Mouse (Mus musculus): ENCODE data around the gene Grik4. TPM values are rescaled to one million over a fixed set of nuclear protein-coding genes. Genes with fewer than 3 reads are reported as not detected.

Gene Grik4
- total and polyA plus RNA-seq, 3 experiments = not detected

DNA sequence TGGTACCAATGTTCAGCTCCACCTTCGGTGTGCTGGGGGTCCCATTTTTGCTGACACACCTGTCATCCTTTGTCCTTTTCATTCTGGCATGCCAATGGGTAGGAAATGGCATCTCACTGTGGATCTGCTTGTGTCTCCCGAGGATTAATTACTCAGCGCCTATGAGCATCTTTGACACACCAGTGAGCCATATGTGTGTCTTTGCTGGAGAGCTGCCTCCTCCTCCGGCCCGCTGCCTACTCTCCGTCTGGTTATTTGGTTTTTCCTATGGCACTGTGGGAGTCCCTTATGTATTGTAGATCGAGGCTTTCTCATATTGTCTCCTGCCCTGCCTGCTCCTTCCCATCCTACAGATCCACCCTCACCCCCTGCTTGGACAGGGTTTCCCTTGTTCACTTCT, 26.4 kb downstream of the Grik4 start:
- Histone ChIP-seq H3K9ac (ENCODE audit: insufficient read depth, low read depth) (no peak overlapping the region), H3K4me2 (ENCODE audit: insufficient read depth, low read depth, poor library complexity, severe bottlenecking) (no peak overlapping the region), H3K27ac (ENCODE audit: insufficient read depth, low read depth) (no peak overlapping the region), H3K4me3 (replicated peaks in 1 of 3; ENCODE audit: low read depth in 2 of 3, low read length in 2 of 3, poor library complexity in 1 of 3) (no peak overlapping the region), H3K79me2 (replicated peaks; ENCODE audit: control insufficient read depth, extremely low read depth, insufficient read depth, poor library complexity, severe bottlenecking) (no peaks in the 10 kb centered on the region), H3K4me1 (ENCODE audit: control insufficient read depth in 1 of 2, insufficient read depth in 2 of 2) (no peaks in the 10 kb centered on the region), H3K36me3 (replicated peaks in 1 of 2; ENCODE audit: control insufficient read depth in 1 of 2, insufficient read depth in 1 of 2, low read length in 1 of 2) (no peaks in the 10 kb centered on the region), H3K27me3 (replicated peaks) (peaks cover 92% of the 10 kb centered on the region), H3K9me3 (replicated peaks; ENCODE audit: low read length) (no peaks in the 10 kb centered on the region)
- TF ChIP-seq USF2 (conservative IDR thresholded peaks at IDR 0.05; ENCODE audit: low read depth, low read length) (no peak), ZNF384 (IDR thresholded peaks at IDR 0.05; ENCODE audit: low read depth, low read length) (no peak), GABPA (IDR thresholded peaks at IDR 0.05; ENCODE audit: insufficient replicate concordance, low read depth, low read length) (no peak), EP300 (IDR thresholded peaks at IDR 0.05; ENCODE audit: low read length) (no peak), MEF2A (IDR thresholded peaks at IDR 0.05; ENCODE audit: borderline replicate concordance, low read depth, low read length) (no peak), POLR2AphosphoS2 (IDR thresholded peaks at IDR 0.05; ENCODE audit: low read depth, low read length) (no peak), HCFC1 (IDR thresholded peaks at IDR 0.05; ENCODE audit: low read depth, low read length) (no peak), ZKSCAN1 (IDR thresholded peaks at IDR 0.05; ENCODE audit: borderline replicate concordance, low read depth, low read length) (no peak), ELF1 (IDR thresholded peaks at IDR 0.05; ENCODE audit: low read depth, low read length) (no peak), ZC3H11A (IDR thresholded peaks at IDR 0.05; ENCODE audit: low read depth, low read length) (no peak), NRF1 (IDR thresholded peaks at IDR 0.05; ENCODE audit: low read depth, low read length) (no peak), CTCF (conservative IDR thresholded peaks at IDR 0.05 in 1 of 2, IDR thresholded peaks at IDR 0.05 in 1 of 2; ENCODE audit: low read depth in 2 of 2, low read length in 2 of 2) (no peak), CHD2 (IDR thresholded peaks at IDR 0.05; ENCODE audit: low read length) (no peak), RAD21 (IDR thresholded peaks at IDR 0.05; ENCODE audit: low read depth, low read length) (no peak), MXI1 (IDR thresholded peaks at IDR 0.05; ENCODE audit: low read depth, low read length) (no peak), POLR2A (IDR thresholded peaks at IDR 0.05; ENCODE audit: low read depth, low read length) (no peak), UBTF (IDR thresholded peaks at IDR 0.05; ENCODE audit: low read depth, low read length) (no peak), IRF4 (IDR thresholded peaks at IDR 0.05; ENCODE audit: low read depth, low read length) (no peak)
- DNase-seq (ENCODE audit: extremely low read depth) = no peak
- dilution Hi-C loops (cut with MboI; ENCODE audit: extremely low pct_ligation_motif_present, extremely low pct_unique_long_range_greater_than_20kb, low sequenced_read_pairs) (no loop called here), in situ Hi-C loops (cut with MboI; ENCODE audit: low pct_ligation_motif_present, low pct_unique_long_range_greater_than_20kb, low sequenced_read_pairs) (no loop called here)

DNA sequence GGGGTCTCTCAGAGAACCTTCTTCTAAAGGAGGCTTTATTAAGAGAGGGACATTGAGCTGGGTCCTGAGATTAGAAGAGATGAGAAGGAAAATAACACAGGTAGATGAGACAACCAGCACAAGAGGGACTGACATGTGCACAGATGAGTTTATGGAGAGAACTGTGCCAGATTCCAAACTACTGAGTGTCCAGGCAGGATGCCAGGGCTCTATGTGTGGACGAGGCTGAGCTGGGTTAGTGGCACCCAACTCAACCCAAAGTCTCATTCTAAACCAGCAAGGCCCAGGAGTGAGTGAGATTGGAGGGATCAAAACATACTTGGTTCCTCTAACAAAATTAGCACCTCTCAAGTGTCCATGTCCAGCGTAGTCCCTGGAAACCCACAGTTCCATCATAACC, 31.1 kb downstream of the Grik4 start:
- H3K79me2 ChIP-seq (replicated peaks; ENCODE audit: control insufficient read depth, extremely low read depth, insufficient read depth, poor library complexity, severe bottlenecking) = no peaks in the 10 kb centered on the region
- H3K36me3 ChIP-seq (replicated peaks in 1 of 2; ENCODE audit: control insufficient read depth in 1 of 2, insufficient read depth in 1 of 2, low read length in 1 of 2) = no peaks in the 10 kb centered on the region
- H3K4me2 ChIP-seq (ENCODE audit: insufficient read depth, low read depth, poor library complexity, severe bottlenecking) = no peak overlapping the region
- in situ Hi-C loops (cut with MboI; ENCODE audit: low pct_ligation_motif_present, low pct_unique_long_range_greater_than_20kb, low sequenced_read_pairs) (no loop called here), dilution Hi-C loops (cut with MboI; ENCODE audit: extremely low pct_ligation_motif_present, extremely low pct_unique_long_range_greater_than_20kb, low sequenced_read_pairs) (no loop called here)
- H3K27ac ChIP-seq (ENCODE audit: insufficient read depth, low read depth) = no peak overlapping the region
- no peak overlapping the region for H3K4me3 ChIP-seq (replicated peaks in 1 of 3; ENCODE audit: low read depth in 2 of 3, low read length in 2 of 3, poor library complexity in 1 of 3)
- H3K9me3 ChIP-seq (replicated peaks; ENCODE audit: low read length) = no peaks in the 10 kb centered on the region
- TF ChIP-seq RCOR1 (conservative IDR thresholded peaks at IDR 0.05; ENCODE audit: low read depth, low read length) (no peak), TBP (conservative IDR thresholded peaks at IDR 0.05; ENCODE audit: low read depth, low read length) (no peak), MYC (IDR thresholded peaks at IDR 0.05; ENCODE audit: low read depth, low read length) (no peak), USF1 (IDR thresholded peaks at IDR 0.05; ENCODE audit: low read depth, low read length) (no peak), HCFC1 (IDR thresholded peaks at IDR 0.05; ENCODE audit: low read depth, low read length) (no peak), JUN (IDR thresholded peaks at IDR 0.05; ENCODE audit: insufficient read depth, low read depth, low read length) (no peak), CHD2 (IDR thresholded peaks at IDR 0.05; ENCODE audit: low read length) (no peak), E2F4 (IDR thresholded peaks at IDR 0.05; ENCODE audit: insufficient replicate concordance, low read depth, low read length) (no peak), GABPA (IDR thresholded peaks at IDR 0.05; ENCODE audit: insufficient replicate concordance, low read depth, low read length) (no peak), MAX (IDR thresholded peaks at IDR 0.05; ENCODE audit: low read length) (no peak), SIN3A (IDR thresholded peaks at IDR 0.05; ENCODE audit: low read length) (no peak), KAT2A (IDR thresholded peaks at IDR 0.05; ENCODE audit: insufficient replicate concordance, low read length) (no peak), MXI1 (IDR thresholded peaks at IDR 0.05; ENCODE audit: low read depth, low read length) (no peak), RAD21 (IDR thresholded peaks at IDR 0.05; ENCODE audit: low read depth, low read length) (no peak), ZC3H11A (IDR thresholded peaks at IDR 0.05; ENCODE audit: low read depth, low read length) (no peak), ETS1 (conservative IDR thresholded peaks at IDR 0.05; ENCODE audit: low read depth, low read length) (no peak)
- H3K4me1 ChIP-seq (ENCODE audit: control insufficient read depth in 1 of 2, insufficient read depth in 2 of 2) = no peaks in the 10 kb centered on the region
- DNase-seq (ENCODE audit: extremely low read depth) = no peak
- H3K27me3 ChIP-seq (replicated peaks) = peaks cover 93% of the 10 kb centered on the region
- no peak overlapping the region for H3K9ac ChIP-seq (ENCODE audit: insufficient read depth, low read depth)

Measured in CH12.LX (cell line).